Mouse (Mus musculus): ENCODE measurements around the gene Mafk. TPM values are rescaled to one million over a fixed set of nuclear protein-coding genes. Genes with fewer than 3 reads are reported as not detected.

The Mafk gene
- polyA plus RNA-seq, 1 experiment from 2014 or later, result 7.5 TPM

- 92% methylated on average over 9 of the region's 9 CpGs for WGBS
- ATAC-seq (replicated peaks; ENCODE audit: low FRiP score) (no peak), DNase-seq (ENCODE audit: low spot score) (no peak)
- H3K4me3 ChIP-seq (ENCODE audit: low read depth, low read length), result no peak overlapping the region
- no peak overlapping the region for H3K9ac ChIP-seq (ENCODE audit: low read length)
- H3K9me3 ChIP-seq (ENCODE audit: control insufficient read depth, low read length), result no peaks in the 10 kb centered on the region
- no peaks in the 10 kb centered on the region for H3K27me3 ChIP-seq (ENCODE audit: control insufficient read depth, insufficient read depth, low read length)
- no peak overlapping the region for H3K4me2 ChIP-seq (ENCODE audit: low read depth, low read length, severe bottlenecking)
- H3K36me3 ChIP-seq (ENCODE audit: control insufficient read depth, insufficient read depth, low read length), result no peaks in the 10 kb centered on the region
- H3K27ac ChIP-seq (ENCODE audit: low read depth, low read length), result no peak overlapping the region
- peaks cover 26% of the 10 kb centered on the region for H3K4me1 ChIP-seq (replicated peaks; ENCODE audit: control insufficient read depth, insufficient read depth, low read length)
These were observed 7.7 kb downstream of the Mafk start for GRCm38 (mm10) chr5:139799041-139799440.

DNA sequence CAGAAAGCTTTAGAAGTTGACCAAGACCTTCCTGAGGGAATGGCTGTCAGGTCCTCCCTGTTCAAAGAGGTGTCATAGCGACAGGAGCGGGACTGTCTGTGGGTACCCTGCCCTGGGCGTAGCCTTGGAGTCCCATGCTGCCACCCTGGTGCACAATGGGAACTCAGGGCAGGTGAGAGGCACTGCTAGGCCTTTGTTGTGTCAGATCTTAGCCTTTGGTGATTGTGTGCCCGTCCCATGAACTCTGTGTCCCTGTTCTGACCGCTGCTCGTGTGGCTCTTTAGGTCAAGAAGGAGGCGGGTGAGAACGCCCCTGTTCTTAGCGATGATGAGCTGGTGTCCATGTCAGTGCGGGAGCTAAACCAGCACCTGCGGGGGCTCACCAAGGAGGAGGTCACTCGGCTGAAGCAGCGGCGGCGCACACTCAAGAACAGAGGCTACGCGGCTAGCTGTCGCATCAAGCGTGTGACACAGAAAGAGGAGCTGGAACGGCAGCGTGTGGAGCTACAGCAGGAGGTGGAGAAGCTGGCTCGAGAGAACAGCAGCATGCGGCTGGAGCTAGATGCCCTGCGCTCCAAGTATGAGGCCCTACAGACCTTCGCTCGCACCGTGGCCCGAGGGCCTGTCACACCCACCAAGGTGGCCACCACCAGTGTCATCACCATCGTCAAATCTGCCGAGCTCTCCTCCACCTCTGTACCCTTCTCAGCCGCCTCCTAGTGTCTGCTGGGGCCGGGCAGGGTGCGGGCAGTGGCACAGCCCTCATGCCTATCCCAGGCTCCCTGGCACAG is 8.7 kb downstream of the Mafk start:
- Histone ChIP-seq H3K4me2 (ENCODE audit: low read depth, low read length, severe bottlenecking) (no peak overlapping the region), H3K4me1 (replicated peaks; ENCODE audit: control insufficient read depth, insufficient read depth, low read length) (peaks cover 28% of the 10 kb centered on the region), H3K4me3 (ENCODE audit: low read depth, low read length) (no peak overlapping the region), H3K36me3 (ENCODE audit: control insufficient read depth, insufficient read depth, low read length) (no peaks in the 10 kb centered on the region), H3K9ac (ENCODE audit: low read length) (no peak overlapping the region), H3K9me3 (ENCODE audit: control insufficient read depth, low read length) (no peaks in the 10 kb centered on the region), H3K27ac (ENCODE audit: low read depth, low read length) (no peak overlapping the region), H3K27me3 (ENCODE audit: control insufficient read depth, insufficient read depth, low read length) (no peaks in the 10 kb centered on the region)
- no peak for DNase-seq (ENCODE audit: low spot score)
- WGBS, result 93% methylated on average over 33 of the region's 33 CpGs
- ATAC-seq (replicated peaks; ENCODE audit: low FRiP score), result no peak

GRCm38 (mm10) chr5:139801231-139801630 is 9.9 kb downstream of the Mafk start:
- Histone ChIP-seq H3K4me1 (replicated peaks; ENCODE audit: control insufficient read depth, insufficient read depth, low read length) (peaks cover 28% of the 10 kb centered on the region), H3K36me3 (ENCODE audit: control insufficient read depth, insufficient read depth, low read length) (no peaks in the 10 kb centered on the region), H3K4me2 (ENCODE audit: low read depth, low read length, severe bottlenecking) (no peak overlapping the region), H3K27me3 (ENCODE audit: control insufficient read depth, insufficient read depth, low read length) (no peaks in the 10 kb centered on the region), H3K9me3 (ENCODE audit: control insufficient read depth, low read length) (no peaks in the 10 kb centered on the region), H3K27ac (ENCODE audit: low read depth, low read length) (no peak overlapping the region), H3K4me3 (ENCODE audit: low read depth, low read length) (no peak overlapping the region), H3K9ac (ENCODE audit: low read length) (no peak overlapping the region)
- 92% methylated on average over 8 of the region's 8 CpGs for WGBS
- DNase-seq (ENCODE audit: low spot score) (no peak), ATAC-seq (replicated peaks; ENCODE audit: low FRiP score) (no peak)

DNA sequence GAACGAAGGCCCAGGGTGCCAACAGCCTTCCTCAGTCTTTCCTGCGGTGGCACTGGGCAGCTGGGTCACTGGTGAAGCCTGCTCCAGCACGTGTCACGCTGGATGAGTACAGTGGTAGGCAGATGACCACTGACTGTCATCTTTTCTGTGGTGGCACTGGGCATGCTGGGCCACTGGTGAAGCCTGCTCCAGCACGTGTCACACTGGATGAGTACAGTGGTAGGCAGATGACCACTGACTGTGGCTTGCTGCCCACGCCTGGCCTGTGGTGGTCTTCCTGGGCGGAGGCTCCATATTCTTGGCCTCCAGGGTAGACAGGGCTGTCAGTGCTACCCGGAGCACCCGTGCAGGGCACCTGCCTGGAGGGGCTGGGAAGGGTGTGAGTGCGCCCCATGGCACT is 10.6 kb downstream of the Mafk start:
- WGBS, result 93% methylated on average over 10 of the region's 10 CpGs
- Histone ChIP-seq H3K9me3 (ENCODE audit: control insufficient read depth, low read length) (no peaks in the 10 kb centered on the region), H3K4me3 (ENCODE audit: low read depth, low read length) (no peak overlapping the region), H3K27me3 (ENCODE audit: control insufficient read depth, insufficient read depth, low read length) (no peaks in the 10 kb centered on the region), H3K27ac (ENCODE audit: low read depth, low read length) (no peak overlapping the region), H3K9ac (ENCODE audit: low read length) (no peak overlapping the region), H3K36me3 (ENCODE audit: control insufficient read depth, insufficient read depth, low read length) (no peaks in the 10 kb centered on the region), H3K4me2 (ENCODE audit: low read depth, low read length, severe bottlenecking) (no peak overlapping the region), H3K4me1 (replicated peaks; ENCODE audit: control insufficient read depth, insufficient read depth, low read length) (peaks cover 24% of the 10 kb centered on the region)
- no peak for DNase-seq (ENCODE audit: low spot score)
- no peak for ATAC-seq (replicated peaks; ENCODE audit: low FRiP score)

DNA sequence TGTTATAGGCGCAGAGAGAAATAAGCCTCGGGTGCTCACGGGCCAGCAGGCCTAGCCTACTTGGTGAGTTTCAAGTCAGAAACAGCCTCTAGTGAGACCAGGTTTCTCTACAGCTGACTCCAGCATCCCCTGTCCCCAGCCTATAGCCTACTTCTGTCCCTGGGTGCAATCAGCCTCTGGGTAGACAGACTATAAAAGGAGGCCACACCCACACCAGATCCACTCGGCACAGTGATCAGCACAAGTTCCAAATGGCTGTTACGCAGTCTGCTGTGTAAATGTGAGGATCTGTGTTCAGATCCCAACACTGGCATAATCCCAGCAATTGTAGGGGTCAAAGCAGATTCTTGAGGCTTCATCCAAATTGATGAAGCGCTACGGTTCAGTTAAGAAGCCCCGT is 11.9 kb downstream of the Mafk start:
- Histone ChIP-seq H3K4me1 (replicated peaks; ENCODE audit: control insufficient read depth, insufficient read depth, low read length) (peaks cover 12% of the 10 kb centered on the region), H3K4me3 (ENCODE audit: low read depth, low read length) (no peak overlapping the region), H3K4me2 (ENCODE audit: low read depth, low read length, severe bottlenecking) (no peak overlapping the region), H3K27me3 (ENCODE audit: control insufficient read depth, insufficient read depth, low read length) (no peaks in the 10 kb centered on the region), H3K27ac (ENCODE audit: low read depth, low read length) (no peak overlapping the region), H3K36me3 (ENCODE audit: control insufficient read depth, insufficient read depth, low read length) (no peaks in the 10 kb centered on the region), H3K9ac (ENCODE audit: low read length) (no peak overlapping the region), H3K9me3 (ENCODE audit: control insufficient read depth, low read length) (no peaks in the 10 kb centered on the region)
- DNase-seq (ENCODE audit: low spot score) (no peak), ATAC-seq (replicated peaks; ENCODE audit: low FRiP score) (no peak)
- WGBS, result 85% methylated on average over 8 of the region's 8 CpGs

DNA sequence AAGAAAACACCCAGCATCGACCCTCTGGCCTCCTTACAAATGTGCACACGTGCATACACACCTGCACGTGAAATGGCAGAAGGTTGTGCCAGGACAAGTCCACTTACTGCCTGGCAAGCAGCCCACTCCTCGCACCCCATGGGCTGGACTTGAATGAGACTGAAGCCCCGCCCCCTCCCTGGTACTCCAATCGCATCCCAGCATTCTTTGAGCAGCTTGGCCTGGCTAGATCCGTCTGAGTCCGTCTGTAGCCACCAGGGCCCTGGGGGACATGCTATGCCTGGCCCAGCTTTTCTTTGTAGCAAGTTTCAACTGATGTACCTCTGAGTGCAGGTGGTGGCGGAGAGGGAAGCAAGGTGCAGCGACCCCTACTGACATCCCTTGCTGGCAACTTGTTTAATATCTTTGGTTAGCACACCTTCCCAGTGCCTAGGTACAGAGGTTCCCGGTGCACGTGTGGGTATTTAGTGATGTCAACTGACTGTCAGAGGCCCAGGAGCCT is 12.3 kb downstream of the Mafk start:
- Histone ChIP-seq H3K9ac (ENCODE audit: low read length) (peak overlapping the region; percentile 20; the same call in 1 of the 2 replicates), H3K4me1 (replicated peaks; ENCODE audit: control insufficient read depth, insufficient read depth, low read length) (peaks cover 7% of the 10 kb centered on the region), H3K27ac (ENCODE audit: low read depth, low read length) (no peak overlapping the region), H3K9me3 (ENCODE audit: control insufficient read depth, low read length) (no peaks in the 10 kb centered on the region), H3K27me3 (ENCODE audit: control insufficient read depth, insufficient read depth, low read length) (no peaks in the 10 kb centered on the region), H3K4me2 (ENCODE audit: low read depth, low read length, severe bottlenecking) (peak overlapping the region; percentile 33; the same call in 1 of the 2 replicates), H3K36me3 (ENCODE audit: control insufficient read depth, insufficient read depth, low read length) (no peaks in the 10 kb centered on the region), H3K4me3 (ENCODE audit: low read depth, low read length) (0 out of 2 replicates have a peak overlapping the region, but pooled peaks have one; percentile 2)
- ATAC-seq (replicated peaks; ENCODE audit: low FRiP score) (peak; percentile 63), DNase-seq (ENCODE audit: low spot score) (peak; percentile 88)
- WGBS, result 8% methylated on average over 12 of the region's 12 CpGs

- H3K27me3 ChIP-seq (ENCODE audit: control insufficient read depth, insufficient read depth, low read length), result no peaks in the 10 kb centered on the region
- H3K27ac ChIP-seq (ENCODE audit: low read depth, low read length), result no peak overlapping the region
- H3K9me3 ChIP-seq (ENCODE audit: control insufficient read depth, low read length), result no peaks in the 10 kb centered on the region
- no peak for DNase-seq (ENCODE audit: low spot score)
- peak overlapping the region; percentile 20; the same call in 1 of the 2 replicates for H3K9ac ChIP-seq (ENCODE audit: low read length)
- 13% methylated on average over 6 of the region's 6 CpGs for WGBS
- ATAC-seq (replicated peaks; ENCODE audit: low FRiP score), result peak; percentile 55; the same call in 1 of the 2 replicates
- H3K4me2 ChIP-seq (ENCODE audit: low read depth, low read length, severe bottlenecking), result peak overlapping the region; percentile 33; the same call in 1 of the 2 replicates
- no peaks in the 10 kb centered on the region for H3K36me3 ChIP-seq (ENCODE audit: control insufficient read depth, insufficient read depth, low read length)
- H3K4me3 ChIP-seq (ENCODE audit: low read depth, low read length), result no peak overlapping the region
- H3K4me1 ChIP-seq (replicated peaks; ENCODE audit: control insufficient read depth, insufficient read depth, low read length), result peaks cover 5% of the 10 kb centered on the region
These were observed 12.8 kb downstream of the Mafk start for GRCm38 (mm10) chr5:139804107-139804551.

GRCm38 (mm10) chr5:139804573-139805111 is 13.3 kb downstream of the Mafk start:
- no peaks in the 10 kb centered on the region for H3K9me3 ChIP-seq (ENCODE audit: control insufficient read depth, low read length)
- ATAC-seq (replicated peaks; ENCODE audit: low FRiP score) (no peak), DNase-seq (ENCODE audit: low spot score) (peak; percentile 47)
- H3K9ac ChIP-seq (ENCODE audit: low read length), result no peak overlapping the region
- H3K36me3 ChIP-seq (ENCODE audit: control insufficient read depth, insufficient read depth, low read length), result no peaks in the 10 kb centered on the region
- H3K4me3 ChIP-seq (ENCODE audit: low read depth, low read length), result no peak overlapping the region
- WGBS, result 89% methylated on average over 11 of the region's 11 CpGs
- H3K4me1 ChIP-seq (replicated peaks; ENCODE audit: control insufficient read depth, insufficient read depth, low read length), result peaks cover 5% of the 10 kb centered on the region
- no peak overlapping the region for H3K4me2 ChIP-seq (ENCODE audit: low read depth, low read length, severe bottlenecking)
- H3K27ac ChIP-seq (ENCODE audit: low read depth, low read length), result no peak overlapping the region
- no peaks in the 10 kb centered on the region for H3K27me3 ChIP-seq (ENCODE audit: control insufficient read depth, insufficient read depth, low read length)
